Mouse (Mus musculus): ENCODE data around the gene Pou2f1.

Pou2f1 gene

DNA sequence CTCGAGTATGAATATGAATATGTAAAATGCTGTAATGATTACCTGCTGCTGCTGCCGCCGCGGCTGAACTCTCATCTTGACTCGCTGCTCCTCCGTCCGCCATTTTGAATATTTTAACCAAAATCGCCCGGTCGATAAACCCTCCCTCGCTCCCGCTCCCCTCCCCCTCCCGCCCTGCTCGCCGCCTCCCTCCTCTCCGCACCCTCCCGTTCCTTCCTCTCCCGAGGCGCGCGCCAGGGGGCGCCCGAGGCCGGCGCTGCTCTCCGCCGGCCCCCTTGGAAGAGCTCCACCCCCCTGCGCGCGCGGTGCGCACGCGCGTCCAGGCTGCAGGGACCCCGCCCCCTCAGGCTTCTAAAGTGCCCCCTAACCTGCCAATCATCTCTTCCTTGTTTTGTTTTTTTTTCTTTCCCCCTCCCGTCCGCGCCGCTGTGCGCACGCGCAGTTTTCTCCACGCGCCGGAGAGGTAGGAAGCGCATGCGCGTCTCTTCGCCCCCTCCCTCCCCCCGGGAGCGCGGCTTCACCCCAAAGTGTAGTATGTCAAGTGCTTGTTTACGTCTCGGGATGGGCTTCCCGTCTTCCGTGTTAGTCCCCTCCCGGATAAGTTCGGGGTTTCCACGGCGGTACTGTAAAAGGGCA lies at the start of gene Pou2f1:
TSS of gene Pou2f1 (minus strand) at position 159 of the 636 bp plus-strand sequence.
- peak; percentile 95 for DNase-seq (ENCODE audit: low spot score)

DNA sequence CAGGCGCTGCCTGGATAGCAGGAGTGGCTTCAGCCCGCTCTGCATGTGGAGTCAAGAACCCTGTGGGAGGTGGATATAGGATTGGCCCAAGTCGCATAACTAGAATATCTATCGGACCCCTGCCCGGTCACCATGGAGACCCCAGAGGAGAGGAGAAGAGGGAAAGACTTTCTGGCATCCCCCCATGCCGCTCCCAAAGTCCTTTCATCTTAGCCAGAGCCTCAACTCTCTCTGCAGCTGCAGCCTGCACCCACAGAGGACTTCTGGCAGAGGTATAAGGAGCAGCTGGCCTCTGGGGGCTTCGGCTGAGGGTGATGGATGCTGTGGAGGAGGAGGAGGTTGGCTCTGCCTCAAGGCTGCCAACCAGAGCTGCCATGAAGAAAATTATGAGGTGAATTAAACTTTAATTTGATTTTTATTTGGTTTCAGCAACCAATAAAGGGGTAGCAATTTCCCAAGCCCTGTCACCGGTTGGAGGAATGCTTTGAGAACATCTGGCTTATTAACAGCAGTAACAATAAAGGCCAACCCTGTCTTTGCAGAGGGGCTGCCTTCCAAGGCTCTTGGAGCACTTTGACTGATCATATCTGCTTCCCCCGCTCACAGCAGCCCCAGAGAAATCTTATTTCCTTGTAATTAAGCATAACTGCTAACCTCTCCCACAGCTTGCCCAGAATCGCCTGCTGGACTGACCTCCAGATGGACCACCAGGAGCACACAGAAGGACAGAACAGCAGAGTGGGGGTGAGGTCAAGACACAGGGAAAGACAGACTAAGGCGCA lies 46.8 kb upstream of the Pou2f1 start:
- DNase-seq (ENCODE audit: low spot score): no peak

DNA sequence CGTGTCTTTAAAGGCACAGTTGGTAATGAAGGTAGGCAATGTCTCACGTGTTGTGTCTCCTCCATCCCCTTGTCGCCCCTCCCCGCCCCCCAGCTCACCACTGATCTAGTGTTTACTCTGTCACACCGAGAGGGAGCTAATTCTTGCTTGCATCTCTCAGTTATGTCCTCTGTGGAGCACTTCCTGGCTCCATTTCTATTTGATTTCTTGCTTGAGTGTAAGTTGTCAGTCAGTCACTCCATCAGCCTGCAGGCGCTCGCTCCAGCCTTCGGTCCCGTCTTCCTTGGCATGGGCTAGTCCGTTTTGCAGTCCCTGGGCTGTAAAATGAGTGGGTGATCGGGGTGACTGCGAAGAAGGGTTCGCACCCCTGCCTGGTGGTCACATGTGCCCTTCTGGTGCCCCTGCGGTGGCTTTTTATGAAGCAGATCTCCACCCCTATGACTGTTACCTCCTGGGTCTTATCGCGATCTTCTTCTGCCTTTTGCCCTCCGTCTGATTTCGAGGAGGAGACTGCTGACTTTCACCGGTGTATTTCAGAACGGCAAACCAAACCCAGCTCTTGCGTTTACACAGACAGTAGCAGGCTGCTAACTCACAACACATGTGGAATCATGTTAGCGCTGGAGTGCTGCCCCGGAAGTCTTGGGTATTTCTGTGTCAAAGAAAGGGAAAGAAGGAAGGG lies 45.9 kb upstream of the Pou2f1 start:
- DNase-seq (ENCODE audit: low spot score): peak; percentile 9

DNA sequence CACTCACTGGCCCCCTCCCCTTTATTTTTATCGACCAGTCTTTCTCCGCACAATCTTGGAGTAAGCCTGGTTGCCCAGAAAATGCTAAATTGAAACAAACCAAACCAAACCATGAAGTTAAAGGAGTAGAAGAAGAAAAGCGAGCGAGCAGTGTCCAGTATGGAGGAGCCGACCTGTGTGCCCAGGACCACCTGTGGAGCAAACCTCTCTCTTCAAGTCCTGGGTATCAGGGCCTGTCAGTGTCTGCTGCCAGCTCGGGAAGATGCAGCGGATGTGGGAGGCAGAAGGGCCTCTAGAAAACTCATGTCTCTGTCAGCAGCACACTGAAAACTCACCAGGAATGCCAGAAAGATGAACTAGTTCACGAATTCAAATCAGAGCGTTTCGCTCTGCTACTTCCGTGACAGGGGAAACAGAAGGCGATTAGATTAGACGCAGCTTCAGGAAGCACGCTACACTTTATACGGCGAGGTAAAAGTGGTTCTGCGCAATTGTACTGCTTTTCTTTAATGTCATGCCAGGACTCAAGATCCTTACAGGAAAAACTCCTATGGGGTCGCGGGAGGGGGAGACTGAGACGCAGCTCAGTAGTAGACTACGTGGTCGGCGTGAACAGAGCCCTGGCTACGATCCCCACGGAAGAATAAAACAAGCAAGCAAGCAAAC lies 45.2 kb upstream of the Pou2f1 start:
- no peak for DNase-seq (ENCODE audit: low spot score)

DNA sequence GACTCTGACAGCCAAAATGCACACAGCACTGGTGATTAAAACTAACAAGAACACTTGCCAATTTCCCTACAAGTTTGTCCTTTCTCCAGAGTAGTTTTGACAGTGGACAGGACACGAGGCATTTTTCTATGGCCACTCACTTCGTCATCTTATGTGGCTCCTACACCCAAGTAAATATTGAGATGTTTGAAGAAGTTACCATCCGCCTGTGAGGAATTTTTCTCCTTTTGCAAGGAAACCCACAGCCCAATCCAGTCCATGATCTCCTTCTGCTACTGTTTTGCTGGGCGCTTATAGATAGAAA lies 43.4 kb upstream of the Pou2f1 start:
- DNase-seq (ENCODE audit: low spot score): no peak

DNA sequence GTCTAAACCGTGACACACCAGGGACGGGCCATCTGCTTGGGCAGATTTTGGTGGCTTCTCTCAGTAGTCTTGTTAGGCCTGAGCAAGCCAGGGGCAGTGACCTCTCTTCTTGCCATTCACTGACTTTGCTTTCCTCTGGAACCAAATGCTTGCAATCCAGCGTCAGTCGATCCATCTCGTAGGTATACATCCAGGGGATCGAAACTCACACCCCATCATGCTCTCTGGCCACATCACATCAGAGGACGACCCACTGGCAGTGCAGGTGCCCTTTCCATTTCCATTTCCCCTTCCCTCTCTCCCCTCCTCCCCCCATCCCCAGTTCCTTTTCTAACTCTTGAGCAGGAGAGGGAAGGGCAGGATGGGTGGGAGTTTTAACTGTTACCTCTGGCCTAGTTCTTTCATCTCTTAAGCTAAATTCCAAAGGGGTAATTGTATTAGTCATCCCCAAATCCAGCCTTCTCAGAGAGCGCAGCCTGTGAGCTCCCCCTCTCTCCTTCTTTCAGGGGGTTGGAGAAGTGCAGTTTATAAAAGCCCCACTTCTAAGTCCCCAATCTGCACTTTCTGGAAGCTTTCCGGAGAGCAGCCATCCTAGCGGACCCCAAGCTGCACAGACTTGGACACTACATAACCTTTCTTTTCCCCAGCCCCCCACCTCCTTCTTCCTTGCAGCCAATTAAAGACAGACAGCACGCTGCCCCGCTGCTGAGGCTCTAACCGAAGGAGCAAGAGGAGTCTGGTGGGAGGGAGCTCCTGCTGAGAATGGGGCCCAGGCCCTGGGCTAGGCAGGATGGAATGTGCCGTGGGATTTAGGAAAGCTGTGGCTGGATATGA lies 42.8 kb upstream of the Pou2f1 start:
- no peak for DNase-seq (ENCODE audit: low spot score)

DNA sequence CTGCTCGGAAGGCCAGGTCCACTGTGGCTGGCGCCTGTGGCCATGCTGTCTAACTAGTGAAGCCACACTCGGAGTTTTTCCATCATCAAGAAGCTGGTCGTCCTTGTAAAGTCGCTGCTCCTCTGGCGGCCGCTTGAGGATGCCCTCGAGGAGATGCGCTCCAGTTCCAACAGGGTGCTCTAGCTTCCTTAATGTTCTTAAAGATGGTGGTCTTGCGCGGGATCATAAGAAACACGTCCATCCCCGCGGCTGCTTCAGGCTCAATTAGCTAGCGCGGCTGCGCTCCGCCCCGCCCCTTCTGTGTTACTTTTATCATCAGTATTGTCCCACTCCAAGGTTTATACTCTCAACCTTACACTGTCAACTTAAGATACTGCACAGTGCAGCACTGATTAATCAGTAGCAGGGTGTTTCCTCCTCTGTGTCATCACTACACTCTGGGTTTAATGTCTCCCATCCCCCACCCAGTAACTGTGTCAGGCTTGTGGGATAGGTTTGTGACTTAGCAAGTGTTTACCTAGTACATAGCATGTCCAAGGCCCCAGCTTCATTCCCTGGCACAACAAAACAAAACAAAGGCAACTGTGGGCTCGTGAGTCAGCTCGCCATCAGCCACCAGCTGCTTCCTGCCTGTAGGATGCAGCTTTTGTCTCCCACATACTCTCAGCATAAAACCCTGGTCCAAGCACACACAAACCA lies 41.1 kb upstream of the Pou2f1 start:
- no peak for DNase-seq (ENCODE audit: low spot score)

DNA sequence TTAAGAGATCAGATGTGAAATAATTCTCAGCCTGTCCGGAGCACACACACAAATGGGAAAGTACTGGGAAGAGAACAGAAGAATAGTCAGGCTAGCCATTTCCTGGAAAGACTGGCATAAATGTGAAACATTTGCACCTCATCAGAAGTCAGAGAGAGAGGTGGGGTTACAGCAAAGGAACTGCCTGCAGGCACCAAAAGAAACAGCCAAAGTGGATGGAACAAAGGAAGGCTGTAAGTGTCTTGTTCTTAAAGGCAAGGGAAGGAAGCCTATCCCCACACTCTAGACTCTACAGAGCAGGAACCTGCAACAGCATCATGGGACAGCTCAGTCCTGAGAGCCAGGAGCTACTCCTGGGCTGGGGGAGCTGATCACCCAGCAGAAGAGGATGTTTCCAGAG lies 39.0 kb upstream of the Pou2f1 start:
- DNase-seq (ENCODE audit: low spot score): no peak

DNA sequence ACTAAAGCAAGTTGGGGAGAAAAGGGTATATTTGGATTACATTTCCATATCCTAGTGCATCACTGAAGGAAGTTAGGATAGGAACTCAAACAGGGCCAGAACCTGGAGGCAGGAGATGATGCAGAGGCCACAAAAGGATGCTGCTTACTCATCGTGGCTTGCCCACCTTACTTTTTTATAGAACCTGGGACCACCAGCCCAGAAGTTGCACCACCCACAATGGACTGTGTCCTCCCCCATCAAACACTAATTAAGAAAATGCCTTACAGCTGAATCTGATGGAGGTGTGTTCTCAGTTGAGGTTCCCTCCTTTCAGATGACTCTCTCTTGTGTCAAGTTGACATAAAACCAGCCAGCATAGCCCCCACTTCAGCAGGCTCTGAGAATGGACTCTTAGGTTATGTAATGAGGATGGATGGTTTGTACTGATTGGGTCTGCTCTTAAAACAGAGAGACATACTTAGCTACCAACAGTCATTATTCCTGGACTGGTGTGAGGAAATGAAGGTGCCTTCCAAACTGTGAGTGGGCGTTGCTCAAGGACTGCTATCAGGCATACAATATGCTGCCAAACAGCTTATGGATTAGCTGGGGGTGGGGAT lies 36.4 kb upstream of the Pou2f1 start:
- DNase-seq (ENCODE audit: low spot score): no peak

DNA sequence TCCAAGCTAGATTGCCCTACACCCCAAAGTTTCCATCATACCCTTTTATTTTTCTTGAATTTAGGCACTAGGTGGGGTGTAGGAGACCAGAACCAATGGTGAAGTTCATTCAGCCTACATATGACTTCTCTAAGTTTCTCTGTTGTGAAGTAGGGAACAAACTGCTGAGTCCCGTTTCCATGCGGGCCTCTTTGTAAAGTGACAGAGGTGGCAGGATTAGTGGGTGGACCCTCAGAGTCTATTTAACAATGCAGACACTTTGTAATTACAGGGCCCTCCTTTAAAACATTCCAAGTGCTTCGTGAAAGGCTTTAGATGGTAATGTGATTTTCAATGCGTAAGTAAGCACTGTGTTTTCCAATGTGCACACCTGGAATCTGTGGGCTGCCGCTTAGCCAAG lies 32.6 kb upstream of the Pou2f1 start:
- DNase-seq (ENCODE audit: low spot score): no peak

DNA sequence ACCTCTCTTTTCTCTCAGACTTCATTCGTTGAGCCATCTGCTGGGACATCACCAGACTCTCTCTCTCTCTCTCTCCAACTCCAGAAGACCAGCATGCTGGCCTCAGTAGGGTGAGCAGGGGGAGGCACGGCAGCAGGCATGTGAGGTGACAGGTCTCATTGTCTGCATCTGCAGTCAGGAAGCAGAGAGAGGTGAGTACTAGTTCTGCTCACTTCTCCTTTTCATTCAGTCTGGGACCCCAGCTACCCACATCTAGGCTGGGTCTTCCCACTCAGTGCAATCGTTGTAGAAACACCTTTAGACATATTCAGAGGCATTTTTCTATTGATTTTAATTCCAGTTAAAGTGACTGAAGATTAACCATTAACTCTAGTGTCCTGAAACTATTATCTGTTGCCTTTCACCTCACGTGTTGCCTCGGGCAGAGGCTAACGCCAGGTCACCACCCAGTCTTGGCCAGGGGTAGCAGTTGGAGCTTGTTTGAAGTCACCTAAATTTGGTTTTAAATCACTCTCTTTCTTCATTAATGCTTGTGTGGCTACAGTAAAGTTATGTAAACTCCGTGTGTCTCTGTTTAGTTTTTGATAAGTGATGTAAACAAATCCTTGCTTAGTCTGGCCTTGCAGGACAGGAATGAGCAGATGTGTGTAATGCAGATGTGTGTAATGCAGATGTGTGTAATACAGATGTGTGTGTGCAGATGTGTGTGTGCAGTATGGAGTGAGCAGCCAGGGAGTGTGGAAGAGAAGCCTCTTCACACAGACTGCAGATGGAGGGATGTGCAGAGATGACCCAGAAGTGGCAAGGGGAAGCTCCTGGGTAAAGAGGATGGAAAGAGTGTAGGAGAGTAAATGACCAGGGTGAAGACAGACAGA lies 29.4 kb upstream of the Pou2f1 start:
- no peak for DNase-seq (ENCODE audit: low spot score)

DNA sequence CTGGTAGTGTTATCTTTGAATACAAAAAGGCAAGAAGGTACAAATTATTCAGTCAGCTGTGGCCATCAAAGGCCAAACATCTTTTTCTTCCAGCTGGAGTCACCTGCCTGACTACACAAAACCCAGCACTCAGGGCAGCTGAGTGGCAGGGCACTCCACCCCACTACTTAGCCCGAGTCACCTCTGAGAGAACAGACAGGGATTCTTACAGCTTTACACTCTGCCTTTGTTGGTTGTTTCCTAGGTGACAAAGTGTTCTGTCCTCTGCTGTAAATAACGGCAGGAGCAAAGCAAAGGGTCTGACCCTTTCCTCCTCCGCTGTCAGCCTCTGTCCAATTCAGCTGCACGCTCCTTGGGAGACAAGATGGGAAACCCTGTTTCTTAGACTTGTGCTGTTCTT lies 21.5 kb upstream of the Pou2f1 start:
- no peak for DNase-seq (ENCODE audit: low spot score)

DNA sequence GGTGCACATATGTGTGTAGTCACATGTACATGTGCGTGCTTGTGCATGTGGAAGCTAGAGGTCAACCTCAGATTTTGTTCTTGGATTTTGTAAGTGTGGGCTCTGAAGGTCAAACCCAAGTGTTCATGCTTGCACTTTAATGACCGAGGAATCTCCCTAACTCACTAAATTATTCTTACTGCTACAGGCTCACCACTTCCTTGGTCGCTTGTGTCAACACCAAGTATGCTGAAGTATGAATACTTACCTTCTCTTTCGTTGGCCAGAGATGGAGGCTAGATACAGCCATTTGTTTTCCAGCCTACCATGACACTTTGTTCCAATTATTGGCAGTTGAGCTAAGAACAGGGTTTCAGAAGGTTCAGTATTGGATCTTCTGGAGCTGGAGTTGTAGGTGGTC lies 14.7 kb upstream of the Pou2f1 start:
- DNase-seq (ENCODE audit: low spot score): no peak

DNA sequence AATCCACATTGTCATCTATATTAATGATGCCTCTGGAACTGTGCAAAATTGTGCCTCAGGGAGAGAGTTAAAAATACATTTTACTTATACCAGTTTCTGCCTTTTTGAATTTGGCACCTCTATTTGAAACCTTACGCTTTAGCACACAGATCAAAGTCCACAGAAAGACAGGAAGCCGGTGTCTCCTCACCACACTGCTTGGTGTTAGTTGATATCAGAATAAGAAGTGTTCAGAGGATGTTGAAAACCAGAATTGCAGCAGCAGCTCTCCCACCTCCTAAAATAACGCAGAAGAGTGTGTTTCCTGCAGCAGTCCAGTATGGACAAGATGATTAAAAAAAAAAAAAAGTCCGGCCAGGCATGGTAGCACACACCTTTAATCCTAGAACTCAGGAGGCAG lies 13.8 kb upstream of the Pou2f1 start:
- no peak for DNase-seq (ENCODE audit: low spot score)

DNA sequence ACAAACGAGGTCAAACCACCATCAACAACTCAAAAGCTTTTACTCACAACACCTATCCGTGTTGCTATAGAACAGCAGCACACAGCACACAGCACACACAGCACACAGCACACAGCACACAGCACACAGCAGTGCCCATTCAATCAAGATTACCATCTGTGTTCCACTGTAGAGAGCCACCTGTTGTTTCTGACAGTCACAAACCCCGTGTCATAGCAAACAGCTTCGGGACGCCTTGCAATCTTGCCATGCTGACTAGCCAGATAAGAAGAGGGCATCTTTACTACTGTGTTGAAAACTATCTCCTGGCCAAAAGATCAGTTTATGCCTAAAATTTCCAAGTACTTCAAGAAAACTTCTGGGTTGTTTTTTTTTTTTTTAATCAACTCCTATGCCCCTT lies 12.1 kb upstream of the Pou2f1 start:
- no peak for DNase-seq (ENCODE audit: low spot score)

DNA sequence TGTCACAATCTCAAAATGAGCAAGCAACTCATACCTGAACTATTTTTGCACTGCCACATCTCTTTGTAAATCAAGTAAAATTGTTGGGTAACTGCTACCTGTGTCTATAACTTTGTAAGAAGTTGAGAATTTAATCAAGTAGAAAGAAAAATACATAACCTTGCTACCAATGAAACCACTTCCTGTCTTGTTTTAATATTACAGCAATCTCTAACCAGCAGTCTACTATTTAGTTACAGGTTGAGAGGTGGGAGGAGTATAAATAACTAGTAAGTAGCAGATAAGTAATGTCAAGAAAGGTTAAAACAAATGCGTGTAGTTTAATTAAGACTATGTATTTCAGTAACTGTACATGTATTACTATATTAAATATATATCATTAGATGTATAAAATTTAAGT lies 7.6 kb upstream of the Pou2f1 start:
- DNase-seq (ENCODE audit: low spot score): no peak

DNA sequence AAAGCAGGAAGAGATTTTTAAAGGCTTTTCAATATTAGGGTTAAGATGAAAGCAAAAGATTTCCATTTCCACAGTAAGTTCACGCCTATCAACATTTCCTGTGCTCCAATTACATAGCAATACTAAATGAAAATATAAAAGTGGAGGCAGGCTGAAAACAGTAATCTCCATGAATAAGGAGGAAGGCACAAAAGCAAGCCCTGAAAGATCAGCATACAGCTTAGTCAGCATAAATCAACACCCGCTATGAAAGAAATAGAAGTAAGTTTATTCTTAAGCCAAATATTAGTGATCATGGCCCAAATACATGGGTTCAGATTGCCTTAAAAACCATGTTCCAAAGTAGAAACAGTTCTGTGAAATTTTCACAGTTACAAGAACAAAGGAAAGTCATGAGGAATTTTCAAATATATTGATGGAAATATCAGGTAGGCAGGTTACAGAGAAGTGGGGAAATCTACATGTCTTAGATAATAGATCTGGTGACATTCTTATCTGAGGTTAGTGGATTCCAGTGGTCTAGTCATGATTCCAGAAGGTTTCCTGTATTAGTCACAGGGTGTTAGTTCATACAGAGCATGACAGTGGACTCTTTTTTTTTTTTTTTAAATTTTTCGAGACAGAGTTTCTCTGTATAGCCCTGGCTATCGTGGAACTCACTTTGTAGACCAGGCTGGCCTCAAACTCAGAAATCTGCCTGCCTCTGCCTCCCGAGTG lies 6.3 kb upstream of the Pou2f1 start:
- no peak for DNase-seq (ENCODE audit: low spot score)

DNA sequence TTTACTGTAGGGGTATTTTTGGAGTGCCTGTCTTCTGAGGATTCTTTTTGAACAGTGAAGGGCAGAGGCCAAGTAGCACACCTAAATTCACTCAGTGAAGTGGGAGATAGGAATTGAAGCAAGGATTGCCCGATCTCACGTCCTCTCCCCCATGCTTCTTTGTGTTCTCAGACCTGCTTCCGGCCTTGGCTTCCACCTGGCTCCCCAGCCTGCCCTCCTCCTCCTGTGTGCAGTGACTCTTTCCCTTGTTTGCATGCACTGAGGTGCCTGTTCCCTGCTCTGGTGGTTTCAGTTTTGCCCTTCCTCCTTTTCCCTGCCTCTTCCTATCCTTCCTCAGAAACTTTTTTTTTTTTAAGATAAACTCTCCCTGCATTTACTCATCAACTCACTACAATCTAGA lies 4.5 kb upstream of the Pou2f1 start:
- DNase-seq (ENCODE audit: low spot score): no peak

Measured in urinary bladder, postnatal 25 days (tissue).